Mouse (Mus musculus) fat pad, adult 2 months (tissue): ENCODE measurements around the gene Ptgds.

Experiments used
- DNase-seq: peaks from one replicate; pipeline ENCODE4 v3.0.0-alpha.2; 2011; ENCODE audit warnings: low read depth, low spot score; ENCODE audit errors: extremely low read depth

Ptgds gene

GRCm38 (mm10) chr2:25450853-25451647 lies 18.8 kb downstream of the Ptgds start:
- DNase-seq, result no peak

DNA sequence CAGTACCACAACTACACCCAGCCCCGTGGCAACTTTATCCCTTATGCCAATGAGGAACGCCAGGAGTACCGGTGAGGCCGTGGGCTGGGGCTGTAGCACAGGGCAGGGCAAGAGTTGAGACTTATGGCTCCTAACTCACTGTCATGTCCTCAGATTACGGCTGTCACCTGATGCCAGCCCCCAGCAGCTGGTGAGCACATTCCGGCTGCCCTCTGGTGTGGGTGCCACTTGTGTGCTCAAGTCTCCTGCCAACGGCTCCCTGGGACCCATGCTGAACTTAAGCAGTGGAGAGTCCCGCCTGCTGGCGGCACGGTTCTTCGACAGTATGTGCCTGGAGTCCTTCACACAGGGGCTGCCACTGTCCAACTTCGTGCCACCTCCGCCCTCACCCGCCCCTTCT lies 27.2 kb downstream of the Ptgds start:
- no peak for DNase-seq

DNA sequence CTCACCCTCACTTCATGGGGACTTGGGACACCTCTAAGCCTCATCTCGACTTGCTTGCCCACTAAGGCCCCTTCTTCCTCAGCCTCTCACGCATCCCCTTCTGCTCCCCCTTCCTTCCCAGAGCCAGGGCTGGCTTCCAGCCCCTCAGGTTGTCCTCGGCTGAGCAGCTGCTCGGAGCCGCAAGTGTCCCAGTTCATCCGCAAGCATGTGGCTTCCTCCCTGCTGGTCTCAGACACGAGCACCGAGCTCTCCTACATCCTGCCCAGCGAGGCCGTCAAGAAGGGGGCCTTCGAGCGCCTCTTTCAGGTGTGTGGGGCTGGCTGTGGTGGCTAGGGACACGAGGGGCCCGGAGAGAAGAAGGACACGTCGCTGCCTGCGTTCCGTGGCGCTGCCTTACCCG lies 28.8 kb downstream of the Ptgds start:
- DNase-seq, result no peak

DNA sequence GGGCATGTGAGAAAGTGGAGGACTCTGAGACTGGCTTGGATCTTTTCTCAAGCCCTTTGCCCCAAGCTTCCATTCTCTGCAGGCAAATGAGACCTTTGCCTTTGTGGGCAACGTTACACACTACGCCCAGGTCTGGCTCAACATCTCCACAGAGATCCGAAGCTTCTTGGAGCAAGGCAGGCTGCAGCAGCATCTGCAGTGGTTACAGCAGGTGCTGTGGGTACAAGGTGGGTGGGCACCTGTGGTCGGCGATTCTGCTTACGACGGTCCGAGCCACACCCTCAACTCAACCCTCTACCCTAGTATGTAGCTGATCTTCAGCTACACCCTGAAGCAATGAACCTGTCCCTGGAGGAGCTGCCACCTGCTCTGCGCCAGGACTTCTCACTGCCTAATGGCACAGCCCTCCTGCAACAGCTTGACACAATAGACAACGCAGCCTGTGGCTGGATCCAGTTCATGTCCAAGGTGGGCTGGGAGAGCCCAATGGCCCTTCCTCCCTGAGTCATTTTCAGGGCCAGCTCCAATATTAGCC lies 33.5 kb downstream of the Ptgds start:
- DNase-seq, result no peak

DNA sequence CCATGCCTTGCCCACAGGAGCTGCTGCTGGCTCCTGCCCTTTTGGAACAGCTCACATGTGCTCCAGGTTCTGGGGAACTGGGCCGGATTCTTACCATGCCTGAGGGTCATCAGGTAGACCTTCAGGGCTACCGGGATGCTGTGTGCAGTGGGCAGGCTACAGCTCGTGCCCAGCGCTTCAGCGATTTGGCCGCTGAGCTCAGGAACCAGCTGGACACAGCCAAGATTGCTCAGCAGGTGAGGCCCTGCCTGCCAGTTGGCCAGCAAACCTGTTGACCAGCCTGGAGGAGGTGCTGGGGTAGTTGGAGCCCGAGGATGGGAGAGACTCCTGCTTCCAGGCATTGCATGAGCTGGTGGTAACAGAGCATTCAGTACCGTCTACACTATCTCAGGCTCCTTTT lies 35.6 kb downstream of the Ptgds start:
- no peak for DNase-seq

DNA sequence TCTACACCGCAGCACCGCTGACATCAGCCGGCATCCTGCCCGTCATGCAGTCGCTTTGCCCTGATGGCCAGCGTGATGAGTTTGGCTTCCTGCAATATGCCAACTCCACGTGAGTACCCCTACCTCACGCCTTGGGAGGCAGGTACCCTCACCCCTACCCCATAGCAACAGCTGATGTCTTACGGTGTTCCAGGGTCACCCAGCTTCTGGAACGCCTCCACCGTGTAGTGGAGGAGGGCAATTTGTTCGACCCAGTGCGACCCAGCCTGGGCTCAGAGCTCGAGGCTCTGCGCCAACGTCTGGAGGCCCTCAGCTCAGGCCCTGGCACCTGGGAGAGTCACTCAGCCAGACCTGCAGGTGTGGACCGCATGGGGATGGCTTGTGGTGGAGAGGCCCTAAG lies 36.7 kb downstream of the Ptgds start:
- DNase-seq, result no peak

DNA sequence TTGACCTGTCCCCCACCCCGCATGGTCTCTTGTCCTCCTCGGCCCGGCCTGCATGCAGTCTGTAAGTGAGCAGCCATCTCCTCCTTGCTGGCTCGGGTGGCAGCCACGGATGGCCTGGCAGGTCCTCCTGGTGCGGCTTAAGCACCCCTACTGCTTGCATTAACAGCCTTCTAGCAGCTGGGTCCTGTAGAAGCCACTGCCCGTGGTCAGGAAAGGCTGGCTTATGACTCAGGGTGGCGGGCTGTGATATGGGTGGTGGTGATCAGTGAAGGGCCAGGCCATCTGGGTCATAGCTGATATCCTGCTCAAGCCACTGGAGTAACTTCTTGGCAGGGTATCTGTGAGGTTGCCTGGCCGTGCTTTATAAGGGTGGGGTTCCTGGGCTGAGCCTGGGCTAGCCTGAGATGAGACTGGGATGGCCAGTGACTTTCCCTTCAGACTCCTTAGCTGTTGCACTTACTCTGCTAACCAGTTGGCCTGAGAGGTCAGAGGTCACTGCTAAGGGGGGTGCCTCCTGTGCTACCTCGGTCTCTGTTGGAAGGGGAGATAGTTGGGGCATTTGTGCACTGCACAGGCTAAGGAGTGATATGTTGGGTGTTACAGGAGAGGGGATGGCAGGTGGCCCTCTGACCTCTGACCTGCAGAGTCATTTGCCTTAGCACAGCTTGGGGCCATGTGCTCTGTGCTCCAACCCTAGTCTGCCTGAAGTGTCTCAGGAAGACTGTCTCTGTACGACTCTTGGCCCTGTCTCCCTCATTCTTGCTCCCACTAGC lies 37.3 kb downstream of the Ptgds start:
- no peak for DNase-seq

DNA sequence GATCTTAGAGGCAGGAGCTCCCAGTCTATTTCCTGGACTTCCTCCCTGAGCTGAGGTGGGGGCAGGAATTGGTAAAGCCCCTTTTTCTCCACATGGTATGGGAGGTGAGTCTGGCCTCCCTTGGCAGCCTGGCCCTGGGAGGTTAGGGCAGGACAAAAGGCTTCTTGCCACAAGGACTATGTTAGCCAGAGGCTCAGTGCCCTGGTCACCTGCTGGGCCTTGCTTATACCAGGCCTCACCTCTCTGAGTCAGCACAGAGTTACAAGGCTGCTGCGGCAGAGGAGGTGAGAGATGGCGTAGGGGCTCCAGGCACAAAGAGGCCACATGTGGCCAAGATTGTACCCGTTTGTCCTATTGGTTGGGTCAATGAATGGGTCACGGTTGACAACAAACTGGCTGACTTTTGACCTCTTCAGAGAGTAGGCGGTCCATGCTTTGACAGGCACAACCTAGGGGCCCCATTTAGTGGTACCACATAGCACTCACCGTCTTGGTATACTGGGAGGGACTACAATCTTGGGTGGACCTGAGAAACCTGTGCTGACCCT lies 38.5 kb downstream of the Ptgds start:
- DNase-seq, result no peak

- no peak for DNase-seq
Observed at GRCm38 (mm10) chr2:25430395-25431233, 39.2 kb downstream of the Ptgds start.

GRCm38 (mm10) chr2:25429435-25430180 lies 40.2 kb downstream of the Ptgds start:
- DNase-seq, result no peak

DNA sequence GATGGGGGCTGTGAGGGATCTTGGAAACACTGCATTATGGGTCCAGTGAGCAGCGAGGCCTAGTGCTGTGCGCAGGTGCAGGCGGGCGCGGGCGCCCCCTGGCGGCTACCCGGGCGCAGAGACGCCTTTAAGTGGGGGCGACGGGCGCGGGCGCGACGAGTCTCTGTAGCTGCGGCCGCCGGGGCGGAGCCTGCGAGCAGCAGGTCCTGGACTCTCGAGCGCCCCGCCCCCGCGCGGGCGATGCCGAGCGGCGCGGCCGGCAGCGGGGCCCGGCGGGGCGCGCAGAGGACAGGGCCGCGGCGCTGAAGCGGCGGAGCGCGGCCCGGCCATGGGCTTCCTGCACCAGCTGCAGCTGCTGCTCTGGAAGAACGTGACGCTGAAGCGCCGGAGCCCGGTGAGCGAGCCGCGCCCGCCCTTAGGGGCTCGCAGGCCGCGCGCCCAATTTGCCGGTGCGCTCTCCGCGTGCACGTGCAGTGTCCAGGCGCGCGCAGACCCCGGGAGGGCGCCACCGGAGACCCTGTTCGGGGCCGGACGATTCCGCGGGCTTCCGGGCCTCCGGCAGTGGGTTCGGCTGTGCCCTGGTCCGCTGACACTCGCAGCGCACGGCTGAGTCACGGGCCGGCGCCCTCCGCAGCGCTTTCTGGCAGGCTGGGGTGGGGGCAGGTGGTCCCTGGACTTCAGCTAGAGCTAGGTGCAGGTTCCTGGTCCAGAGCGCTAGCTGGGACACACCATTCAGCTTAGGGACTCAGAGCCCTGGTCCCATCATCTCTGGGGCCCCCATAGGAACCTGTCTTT lies 41.2 kb downstream of the Ptgds start, which contains the start of gene Abca2:
TSS of gene Abca2 (plus strand) at position 262 of the 795 bp plus-strand sequence.
- no peak for DNase-seq

DNA sequence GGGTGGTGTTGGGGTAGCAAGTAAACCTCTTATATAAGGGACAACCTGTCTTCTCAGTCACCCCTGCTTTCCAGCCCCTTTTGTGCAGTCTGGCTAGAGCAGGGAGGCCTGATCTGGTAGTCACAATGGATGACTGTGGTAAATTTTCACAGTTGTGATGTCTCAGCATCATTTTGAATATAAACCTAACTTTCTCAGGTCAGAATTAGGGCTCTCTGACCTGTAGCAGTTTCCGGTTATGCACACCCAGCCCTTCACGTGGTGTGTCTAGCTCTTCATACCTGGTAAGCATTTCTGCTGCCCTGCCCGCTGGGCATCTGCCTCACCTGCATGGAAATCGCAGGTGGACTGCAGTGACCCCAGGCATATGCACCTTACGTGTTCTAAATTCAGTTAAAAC lies 42.6 kb downstream of the Ptgds start:
- DNase-seq, result no peak

DNA sequence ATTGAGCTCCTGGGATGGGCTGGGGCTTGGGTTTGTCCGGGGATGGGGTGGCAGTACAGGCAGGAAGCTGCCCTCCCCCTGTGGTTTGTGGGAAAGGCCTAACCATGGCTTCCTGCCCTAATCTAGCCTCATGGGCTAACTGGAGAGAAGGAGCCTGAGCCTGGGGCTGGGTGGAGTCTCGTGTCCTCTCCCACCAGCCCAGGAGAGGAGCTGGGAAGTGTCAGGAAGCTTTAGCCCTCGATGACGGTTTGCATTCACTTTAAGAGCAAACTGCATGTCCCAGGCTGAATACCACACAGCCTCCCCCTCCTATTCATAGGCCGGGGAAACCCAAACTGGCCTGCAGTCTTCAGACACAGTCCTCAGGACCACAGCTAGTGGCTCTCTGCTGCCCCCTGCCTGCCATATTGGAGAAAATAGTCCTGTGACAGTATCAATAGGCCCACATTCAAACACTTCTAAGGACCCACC lies 43.1 kb downstream of the Ptgds start:
- DNase-seq, result no peak

GRCm38 (mm10) chr2:25425481-25425880 lies 44.4 kb downstream of the Ptgds start:
- no peak for DNase-seq

DNA sequence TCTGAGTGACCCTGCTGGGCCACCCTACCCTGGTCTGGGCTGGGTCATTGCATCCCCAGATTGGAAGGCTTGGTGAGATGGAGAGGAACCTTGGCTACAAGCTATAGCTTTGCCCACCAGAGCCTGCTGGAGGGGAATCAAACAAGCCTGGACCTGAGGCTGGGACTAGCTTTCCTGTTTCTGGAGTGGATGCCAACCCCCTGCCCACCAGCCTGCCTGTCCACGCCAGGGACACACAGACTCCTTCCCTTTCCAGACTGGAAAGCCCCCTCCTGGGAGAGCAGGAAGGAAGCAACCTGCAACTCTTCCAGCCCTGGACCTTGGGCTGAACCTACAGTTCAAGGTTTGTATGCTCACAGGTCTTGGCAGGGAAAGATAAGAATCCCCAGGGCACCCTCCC lies 46.2 kb downstream of the Ptgds start:
- no peak for DNase-seq

- no peak for DNase-seq
Observed at GRCm38 (mm10) chr2:25422587-25423410, 47.0 kb downstream of the Ptgds start, which contains the start of gene Fut7. Gene Fut7, plus strand, starts transcription at chr2:25423267.

GRCm38 (mm10) chr2:25421896-25422295 lies 48.0 kb downstream of the Ptgds start:
- no peak for DNase-seq

GRCm38 (mm10) chr2:25417426-25417825 lies 52.4 kb downstream of the Ptgds start:
- no peak for DNase-seq
